Mouse (Mus musculus): Measurements from ENCODE around the gene Zfp599.

GRCm38 (mm10) chr9:22226846-22227245, 32.8 kb downstream of the Zfp599 start:
- TF ChIP-seq POLR2A (IDR thresholded peaks at IDR 0.05; ENCODE audit: insufficient read depth, low read depth, low read length), result no peak
- no peak for TF ChIP-seq CTCF (IDR thresholded peaks at IDR 0.05; ENCODE audit: insufficient read depth, low read depth, low read length)

Measured in olfactory bulb, adult 2 months (tissue).